Mouse (Mus musculus): ENCODE measurements around the gene Brsk1. TPM values are rescaled to one million over a fixed set of nuclear protein-coding genes. Genes with fewer than 3 reads are reported as not detected.
A peak's percentile ranks its signal among the peaks of the same experiment; 100 is the strongest.

Gene Brsk1
- polyA plus RNA-seq, 1 experiment from 2014 or later, result 0.71 TPM

DNA sequence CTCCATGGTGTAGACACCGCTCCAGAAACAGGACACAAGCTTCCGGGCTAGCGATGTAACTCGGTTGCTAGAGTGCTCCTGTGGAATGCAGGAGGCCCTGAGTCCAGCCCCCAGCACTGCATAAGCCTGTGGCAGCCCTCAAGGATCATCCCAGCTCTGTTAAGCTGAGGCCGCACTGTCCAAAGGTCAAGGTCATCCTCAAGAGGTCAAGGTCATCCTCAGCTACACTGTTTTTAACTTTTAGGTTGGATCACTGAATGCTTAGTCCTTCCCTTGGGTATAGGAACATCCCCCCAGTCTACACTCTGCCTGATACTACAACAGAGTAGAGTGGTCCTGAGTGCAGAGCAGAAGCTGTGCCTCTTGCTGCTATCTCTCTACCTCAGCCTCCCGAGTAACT, 2.6 kb downstream of the Brsk1 start:
- DNase-seq (ENCODE audit: low spot score) (no peak), ATAC-seq (replicated peaks; ENCODE audit: low FRiP score, low read depth) (no peak)
- TF ChIP-seq CTCF (IDR thresholded peaks at IDR 0.05; ENCODE audit: low read depth), result no peak
- H3K4me2 ChIP-seq (ENCODE audit: low read length), result no peak overlapping the region
- H3K9ac ChIP-seq (ENCODE audit: low read depth, low read length), result no peak overlapping the region
- WGBS, result 87% methylated on average over 6 of the region's 6 CpGs
- H3K4me1 ChIP-seq (replicated peaks; ENCODE audit: insufficient read depth, low read length), result no peaks in the 10 kb centered on the region; the same call in 1 of the 2 replicates
- no peak overlapping the region for H3K27ac ChIP-seq
- H3K27me3 ChIP-seq (ENCODE audit: insufficient read depth, low read length), result no peaks in the 10 kb centered on the region
- H3K9me3 ChIP-seq (replicated peaks; ENCODE audit: low read length), result no peaks in the 10 kb centered on the region
- 0 out of 2 replicates have a peak, but pooled peaks cover 17% of the 10 kb centered on the region for H3K36me3 ChIP-seq (ENCODE audit: insufficient read depth, low read length)
- no peak overlapping the region for H3K4me3 ChIP-seq (replicated peaks; ENCODE audit: low read depth, low read length)

DNA sequence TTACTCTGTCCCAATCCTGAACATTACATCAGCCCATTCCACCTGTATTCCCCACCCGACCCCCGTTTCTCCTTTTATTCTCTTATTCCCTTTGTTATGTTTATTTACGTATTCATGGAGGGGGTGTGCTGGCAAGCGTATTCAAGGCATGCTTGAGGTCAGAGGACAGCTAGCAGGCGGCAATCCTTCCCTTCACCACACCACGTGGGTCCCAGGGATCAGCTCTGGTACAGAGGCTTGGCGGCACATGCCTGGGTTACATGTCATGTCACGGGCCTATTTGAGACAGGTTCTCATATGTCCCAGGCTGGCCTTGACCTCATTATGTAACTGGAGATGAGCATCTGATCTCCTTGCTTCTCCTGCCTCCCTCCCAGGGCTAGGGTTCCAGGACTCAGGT, 11.9 kb downstream of the Brsk1 start:
- Histone ChIP-seq H3K9ac (ENCODE audit: low read depth, low read length) (no peak overlapping the region), H3K27ac (no peak overlapping the region), H3K4me1 (replicated peaks; ENCODE audit: insufficient read depth, low read length) (no peaks in the 10 kb centered on the region), H3K4me3 (replicated peaks; ENCODE audit: low read depth, low read length) (no peak overlapping the region), H3K4me2 (ENCODE audit: low read length) (no peak overlapping the region), H3K36me3 (ENCODE audit: insufficient read depth, low read length) (peaks cover 11% of the 10 kb centered on the region), H3K9me3 (replicated peaks; ENCODE audit: low read length) (no peaks in the 10 kb centered on the region), H3K27me3 (ENCODE audit: insufficient read depth, low read length) (no peaks in the 10 kb centered on the region)
- ATAC-seq (replicated peaks; ENCODE audit: low FRiP score, low read depth) (no peak), DNase-seq (ENCODE audit: low spot score) (peak; percentile 18)
- TF ChIP-seq CTCF (IDR thresholded peaks at IDR 0.05; ENCODE audit: low read depth), result no peak
- 42% methylated on average over 8 of the region's 8 CpGs for WGBS

DNA sequence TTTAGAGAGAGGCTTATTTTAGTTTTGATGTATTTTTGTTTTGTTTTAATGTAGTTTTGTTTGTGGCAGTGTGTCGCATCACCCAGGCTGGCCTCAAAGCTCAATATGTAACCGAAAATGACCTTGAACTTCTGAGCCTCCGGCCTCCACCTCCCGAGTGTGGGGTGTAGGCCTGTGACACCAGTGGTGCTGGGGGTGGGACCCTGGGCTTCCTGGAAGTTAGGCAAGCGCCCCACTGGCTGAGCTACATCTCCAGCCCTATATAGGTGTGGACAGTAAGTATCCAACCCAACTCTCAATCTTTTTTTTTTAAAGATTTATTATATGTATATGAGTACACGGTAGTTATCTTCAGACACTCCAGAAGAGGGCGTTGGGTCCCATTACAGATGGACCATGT, 12.8 kb downstream of the Brsk1 start:
- H3K27ac ChIP-seq, result no peak overlapping the region
- peaks cover 18% of the 10 kb centered on the region for H3K36me3 ChIP-seq (ENCODE audit: insufficient read depth, low read length)
- no peaks in the 10 kb centered on the region for H3K27me3 ChIP-seq (ENCODE audit: insufficient read depth, low read length)
- WGBS, result 94% methylated on average over 7 of the region's 7 CpGs
- no peaks in the 10 kb centered on the region for H3K9me3 ChIP-seq (replicated peaks; ENCODE audit: low read length)
- no peak for TF ChIP-seq CTCF (IDR thresholded peaks at IDR 0.05; ENCODE audit: low read depth)
- no peaks in the 10 kb centered on the region for H3K4me1 ChIP-seq (replicated peaks; ENCODE audit: insufficient read depth, low read length)
- ATAC-seq (replicated peaks; ENCODE audit: low FRiP score, low read depth) (no peak), DNase-seq (ENCODE audit: low spot score) (no peak)
- H3K9ac ChIP-seq (ENCODE audit: low read depth, low read length), result no peak overlapping the region
- no peak overlapping the region for H3K4me2 ChIP-seq (ENCODE audit: low read length)
- H3K4me3 ChIP-seq (replicated peaks; ENCODE audit: low read depth, low read length), result no peak overlapping the region

DNA sequence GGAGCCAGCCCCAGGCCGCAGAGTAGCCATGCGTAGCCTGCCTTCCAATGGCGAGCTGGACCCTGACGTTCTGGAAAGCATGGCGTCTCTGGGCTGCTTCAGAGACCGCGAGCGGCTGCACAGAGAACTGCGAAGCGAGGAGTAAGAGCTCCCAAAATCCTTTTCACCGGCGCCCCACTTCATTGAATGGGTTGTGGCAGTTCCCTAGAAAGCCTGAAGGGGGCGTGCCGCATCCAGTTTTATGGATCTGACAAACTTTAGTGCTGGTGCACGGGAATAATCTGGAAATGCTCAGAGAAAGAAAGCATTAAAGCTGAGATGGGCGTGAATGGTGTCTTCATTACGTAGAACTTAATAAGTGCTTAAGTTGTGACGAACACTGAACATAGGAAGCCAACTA, 14.7 kb downstream of the Brsk1 start:
- no peaks in the 10 kb centered on the region for H3K27me3 ChIP-seq (ENCODE audit: insufficient read depth, low read length)
- 47% methylated on average over 18 of the region's 18 CpGs for WGBS

DNA sequence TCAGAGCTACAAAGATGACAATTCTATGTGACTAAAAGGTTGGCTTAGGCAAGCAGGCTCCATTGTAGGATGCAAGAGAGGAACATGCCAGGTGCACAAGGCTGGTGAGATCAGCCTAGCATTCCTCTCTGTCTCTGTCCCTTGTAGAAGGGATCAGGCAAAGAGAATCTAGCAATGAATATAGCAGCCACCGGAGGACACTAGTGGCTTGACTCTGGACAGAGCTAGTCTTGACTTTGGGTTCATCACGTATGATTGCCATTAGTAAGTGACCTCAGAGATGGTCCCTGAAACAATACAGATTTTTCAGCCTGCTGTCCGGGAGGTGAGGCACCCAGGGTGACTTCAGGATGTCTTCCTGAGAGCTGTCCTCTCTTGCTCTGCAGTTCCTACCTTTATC, 22.2 kb downstream of the Brsk1 start:
- DNase-seq (ENCODE audit: low spot score) (no peak), ATAC-seq (replicated peaks; ENCODE audit: low FRiP score, low read depth) (no peak)
- peaks cover 41% of the 10 kb centered on the region; the same call in 1 of the 2 replicates for H3K36me3 ChIP-seq (ENCODE audit: insufficient read depth, low read length)
- no peak overlapping the region for H3K9ac ChIP-seq (ENCODE audit: low read depth, low read length)
- no peaks in the 10 kb centered on the region for H3K4me1 ChIP-seq (replicated peaks; ENCODE audit: insufficient read depth, low read length)
- H3K27me3 ChIP-seq (ENCODE audit: insufficient read depth, low read length), result no peaks in the 10 kb centered on the region
- H3K4me2 ChIP-seq (ENCODE audit: low read length), result no peak overlapping the region
- WGBS, result 84% methylated on average over 3 of the region's 3 CpGs
- H3K9me3 ChIP-seq (replicated peaks; ENCODE audit: low read length), result no peaks in the 10 kb centered on the region
- peak; percentile 38; the same call in 1 of the 2 replicates for TF ChIP-seq CTCF (IDR thresholded peaks at IDR 0.05; ENCODE audit: low read depth)
- H3K4me3 ChIP-seq (replicated peaks; ENCODE audit: low read depth, low read length), result no peak overlapping the region
- no peak overlapping the region for H3K27ac ChIP-seq

More for the DNA sequence above, 14.7 kb downstream of the Brsk1 start:
- TF ChIP-seq CTCF (IDR thresholded peaks at IDR 0.05; ENCODE audit: low read depth), result peak; percentile 66
- peak; percentile 54 for DNase-seq (ENCODE audit: low spot score)
- no peak overlapping the region for H3K27ac ChIP-seq
- H3K9ac ChIP-seq (ENCODE audit: low read depth, low read length), result no peak overlapping the region
- no peak overlapping the region for H3K4me3 ChIP-seq (replicated peaks; ENCODE audit: low read depth, low read length)
- peaks cover 26% of the 10 kb centered on the region for H3K36me3 ChIP-seq (ENCODE audit: insufficient read depth, low read length)
- ATAC-seq (replicated peaks; ENCODE audit: low FRiP score, low read depth), result no peak
- no peaks in the 10 kb centered on the region for H3K9me3 ChIP-seq (replicated peaks; ENCODE audit: low read length)
- H3K4me1 ChIP-seq (replicated peaks; ENCODE audit: insufficient read depth, low read length), result no peaks in the 10 kb centered on the region
- no peak overlapping the region for H3K4me2 ChIP-seq (ENCODE audit: low read length)

DNA sequence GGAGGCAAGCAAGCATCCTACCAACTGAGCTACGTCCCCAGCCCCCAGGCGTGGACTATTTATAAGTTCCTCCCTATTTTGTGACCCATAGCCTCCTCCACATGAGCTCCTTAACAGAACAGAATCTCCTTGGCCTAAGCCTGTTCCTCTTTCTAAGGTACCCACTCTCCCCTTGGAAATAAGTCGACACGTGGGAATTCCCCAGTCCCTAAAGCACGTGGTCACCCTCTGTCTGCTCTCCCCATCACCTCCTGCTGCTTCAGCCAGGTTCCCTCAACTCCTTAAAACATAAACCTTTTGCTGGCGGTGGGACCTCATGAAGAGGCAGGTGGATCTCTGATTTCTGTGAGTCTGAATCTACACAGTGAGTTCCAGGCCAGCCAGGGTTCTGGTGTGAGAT, 26.6 kb downstream of the Brsk1 start:
- Histone ChIP-seq H3K36me3 (ENCODE audit: insufficient read depth, low read length) (peaks cover 9% of the 10 kb centered on the region; the same call in 1 of the 2 replicates), H3K4me2 (ENCODE audit: low read length) (no peak overlapping the region), H3K4me3 (replicated peaks; ENCODE audit: low read depth, low read length) (no peak overlapping the region), H3K27me3 (ENCODE audit: insufficient read depth, low read length) (no peaks in the 10 kb centered on the region), H3K9ac (ENCODE audit: low read depth, low read length) (no peak overlapping the region), H3K9me3 (replicated peaks; ENCODE audit: low read length) (no peaks in the 10 kb centered on the region), H3K4me1 (replicated peaks; ENCODE audit: insufficient read depth, low read length) (no peaks in the 10 kb centered on the region), H3K27ac (no peak overlapping the region)
- 51% methylated on average over 6 of the region's 6 CpGs for WGBS
- DNase-seq (ENCODE audit: low spot score) (peak; percentile 35), ATAC-seq (replicated peaks; ENCODE audit: low FRiP score, low read depth) (no peak)
- TF ChIP-seq CTCF (IDR thresholded peaks at IDR 0.05; ENCODE audit: low read depth), result no peak

DNA sequence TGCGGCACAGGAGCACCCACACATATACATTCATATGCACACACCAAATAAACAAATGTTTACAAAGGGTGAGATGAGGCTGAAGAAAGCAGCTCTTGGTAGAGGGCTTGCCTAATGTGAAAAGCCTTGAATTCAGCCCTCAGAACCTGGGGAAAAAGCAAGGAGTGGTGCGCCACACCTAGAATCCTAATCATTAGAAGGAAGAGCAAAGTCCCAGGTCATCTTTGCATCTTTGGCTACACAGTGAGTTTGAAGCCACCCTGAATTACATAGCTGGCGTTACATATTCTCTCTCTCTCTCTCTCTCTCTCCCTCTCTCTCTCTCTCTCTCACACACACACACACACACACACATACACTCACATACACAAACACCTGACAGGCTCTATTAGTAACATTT, 28.9 kb downstream of the Brsk1 start:
- H3K4me3 ChIP-seq (replicated peaks; ENCODE audit: low read depth, low read length), result no peak overlapping the region
- no peaks in the 10 kb centered on the region for H3K4me1 ChIP-seq (replicated peaks; ENCODE audit: insufficient read depth, low read length)
- no peak overlapping the region for H3K9ac ChIP-seq (ENCODE audit: low read depth, low read length)
- H3K27me3 ChIP-seq (ENCODE audit: insufficient read depth, low read length), result no peaks in the 10 kb centered on the region
- H3K36me3 ChIP-seq (ENCODE audit: insufficient read depth, low read length), result no peaks in the 10 kb centered on the region
- H3K9me3 ChIP-seq (replicated peaks; ENCODE audit: low read length), result no peaks in the 10 kb centered on the region
- WGBS, result 96% methylated on average over 3 of the region's 3 CpGs
- ATAC-seq (replicated peaks; ENCODE audit: low FRiP score, low read depth) (no peak), DNase-seq (ENCODE audit: low spot score) (no peak)
- no peak for TF ChIP-seq CTCF (IDR thresholded peaks at IDR 0.05; ENCODE audit: low read depth)
- no peak overlapping the region for H3K4me2 ChIP-seq (ENCODE audit: low read length)
- no peak overlapping the region for H3K27ac ChIP-seq
